Mouse (Mus musculus) small intestine, adult 2 months (tissue): ENCODE measurements at regions not wholly inside any gene's neighbourhood (a gene's known extent, or its start where the extent isn't known, plus 50 kb on each side); places are given as distances from the start of the nearest gene placed in this dataset.

ENCODE experiments used
- CTCF ChIP-seq: fragments of 200-500 bp; IDR thresholded peaks from 2 replicates; pipeline ENCODE4 v1.5.1; 2012; ENCODE audit warnings: low read depth, mild to moderate bottlenecking, control low read depth, inconsistent platforms, low read length, moderate library complexity, mixed read lengths; ENCODE audit not compliant: insufficient replicate concordance, insufficient read length; ENCODE audit errors: extremely low read depth
- POLR2A ChIP-seq: fragments of 200-500 bp; IDR thresholded peaks from 2 replicates; pipeline ENCODE4 v1.6.1; 2012; ENCODE audit warnings: low read depth, mild to moderate bottlenecking, control low read depth, inconsistent platforms, low read length, moderate library complexity

- TF ChIP-seq POLR2A (no peak), CTCF (no peak)
These were observed 123.4 kb upstream of the Tbx3 start for GRCm38 (mm10) chr5:119547070-119547469.
